Mouse (Mus musculus): Measurements from ENCODE around the gene Tm4sf5. TPM values are rescaled to one million over a fixed set of nuclear protein-coding genes. Genes with fewer than 3 reads are reported as not detected.

The Tm4sf5 gene
- polyA plus RNA-seq, 1 experiment from 2014 or later = 0.91 TPM

GRCm38 (mm10) chr11:70544496-70544895, 39.5 kb downstream of the Tm4sf5 start:
- no peaks in the 10 kb centered on the region for H3K4me1 ChIP-seq (ENCODE audit: control insufficient read depth, insufficient read depth, low read length)
- H3K4me2 ChIP-seq (replicated peaks; ENCODE audit: low read depth, low read length) = no peak overlapping the region
- H3K36me3 ChIP-seq (ENCODE audit: control insufficient read depth, insufficient read depth, low read length) = no peaks in the 10 kb centered on the region
- 54% methylated on average over 7 of the region's 7 CpGs for WGBS
- H3K27me3 ChIP-seq (ENCODE audit: control insufficient read depth, insufficient read depth, low read length) = 0 out of 2 replicates have a peak, but pooled peaks cover 2% of the 10 kb centered on the region
- H3K9me3 ChIP-seq (ENCODE audit: control insufficient read depth, low read length) = no peaks in the 10 kb centered on the region
- H3K9ac ChIP-seq (ENCODE audit: low read depth, low read length) = no peak overlapping the region
- no peak for ATAC-seq (ENCODE audit: low FRiP score, low TSS enrichment)
- no peak overlapping the region for H3K4me3 ChIP-seq (ENCODE audit: low read length)
- H3K27ac ChIP-seq (ENCODE audit: low read depth, low read length) = no peak overlapping the region

GRCm38 (mm10) chr11:70551526-70551925, 46.5 kb downstream of the Tm4sf5 start:
- ATAC-seq (ENCODE audit: low FRiP score, low TSS enrichment) = no peak
- H3K4me1 ChIP-seq (ENCODE audit: control insufficient read depth, insufficient read depth, low read length) = 0 out of 2 replicates have a peak, but pooled peaks cover 2% of the 10 kb centered on the region

GRCm38 (mm10) chr11:70553940-70554339, 48.9 kb downstream of the Tm4sf5 start:
- 17% methylated on average over 6 of the region's 7 CpGs for WGBS

More at GRCm38 (mm10) chr11:70551526-70551925, 46.5 kb downstream of the Tm4sf5 start:
- Histone ChIP-seq H3K4me3 (ENCODE audit: low read length) (no peak overlapping the region), H3K9me3 (ENCODE audit: control insufficient read depth, low read length) (no peaks in the 10 kb centered on the region), H3K9ac (ENCODE audit: low read depth, low read length) (no peak overlapping the region), H3K27me3 (ENCODE audit: control insufficient read depth, insufficient read depth, low read length) (no peaks in the 10 kb centered on the region), H3K36me3 (ENCODE audit: control insufficient read depth, insufficient read depth, low read length) (no peaks in the 10 kb centered on the region), H3K4me2 (replicated peaks; ENCODE audit: low read depth, low read length) (no peak overlapping the region), H3K27ac (ENCODE audit: low read depth, low read length) (no peak overlapping the region)
- 86% methylated on average over 8 of the region's 8 CpGs for WGBS

GRCm38 (mm10) chr11:70557545-70557944, 52.5 kb downstream of the Tm4sf5 start:
- H3K36me3 ChIP-seq (ENCODE audit: control insufficient read depth, insufficient read depth, low read length) = no peaks in the 10 kb centered on the region
- no peak overlapping the region for H3K9ac ChIP-seq (ENCODE audit: low read depth, low read length)
- no peak overlapping the region for H3K4me2 ChIP-seq (replicated peaks; ENCODE audit: low read depth, low read length)
- no peaks in the 10 kb centered on the region for H3K9me3 ChIP-seq (ENCODE audit: control insufficient read depth, low read length)
- no peak for ATAC-seq (ENCODE audit: low FRiP score, low TSS enrichment)
- H3K4me3 ChIP-seq (ENCODE audit: low read length) = no peak overlapping the region
- H3K27ac ChIP-seq (ENCODE audit: low read depth, low read length) = no peak overlapping the region
- no peaks in the 10 kb centered on the region for H3K27me3 ChIP-seq (ENCODE audit: control insufficient read depth, insufficient read depth, low read length)
- WGBS = 87% methylated on average over 9 of the region's 9 CpGs
- peaks cover 6% of the 10 kb centered on the region; the same call in 1 of the 2 replicates for H3K4me1 ChIP-seq (ENCODE audit: control insufficient read depth, insufficient read depth, low read length)

More at GRCm38 (mm10) chr11:70553940-70554339, 48.9 kb downstream of the Tm4sf5 start:
- Histone ChIP-seq H3K27me3 (ENCODE audit: control insufficient read depth, insufficient read depth, low read length) (no peaks in the 10 kb centered on the region), H3K4me2 (replicated peaks; ENCODE audit: low read depth, low read length) (no peak overlapping the region), H3K9ac (ENCODE audit: low read depth, low read length) (no peak overlapping the region), H3K9me3 (ENCODE audit: control insufficient read depth, low read length) (no peaks in the 10 kb centered on the region), H3K4me3 (ENCODE audit: low read length) (no peak overlapping the region), H3K4me1 (ENCODE audit: control insufficient read depth, insufficient read depth, low read length) (0 out of 2 replicates have a peak, but pooled peaks cover 2% of the 10 kb centered on the region), H3K36me3 (ENCODE audit: control insufficient read depth, insufficient read depth, low read length) (no peaks in the 10 kb centered on the region), H3K27ac (ENCODE audit: low read depth, low read length) (no peak overlapping the region)
- ATAC-seq (ENCODE audit: low FRiP score, low TSS enrichment) = no peak

Other genes with a start within 250 kb of the Tm4sf5 start
- gene Alox12, start 249.9 kb upstream of the Tm4sf5 start, polyA plus RNA-seq (2014; fragmentation: Nextera tagmentation; extraction: Ambion mirVana) = 3.3 and 3.6 TPM in 2 replicates
- gene Alox12e, start 182.6 kb upstream of the Tm4sf5 start, polyA plus RNA-seq (2014; fragmentation: Nextera tagmentation; extraction: Ambion mirVana) = not detected in 2 replicates
- 0.69 and 1.5 TPM in 2 replicates for gene Alox15, start 153.2 kb upstream of the Tm4sf5 start, polyA plus RNA-seq (2014; fragmentation: Nextera tagmentation; extraction: Ambion mirVana)
- gene Pelp1, start 95.2 kb upstream of the Tm4sf5 start, polyA plus RNA-seq (2014; fragmentation: Nextera tagmentation; extraction: Ambion mirVana) = 27.8 and 39.0 TPM in 2 replicates
- 11.0 and 23.3 TPM in 2 replicates for gene Arrb2, start 72.6 kb upstream of the Tm4sf5 start, polyA plus RNA-seq (2014; fragmentation: Nextera tagmentation; extraction: Ambion mirVana)
- gene Med11, start 53.3 kb upstream of the Tm4sf5 start, polyA plus RNA-seq (2014; fragmentation: Nextera tagmentation; extraction: Ambion mirVana) = 48.7 and 50.0 TPM in 2 replicates
- gene Zmynd15, start 45.8 kb upstream of the Tm4sf5 start, polyA plus RNA-seq (2014; fragmentation: Nextera tagmentation; extraction: Ambion mirVana) = 0.33 and 0.88 TPM in 2 replicates
- gene Cxcl16, start 45.3 kb upstream of the Tm4sf5 start, polyA plus RNA-seq (2014; fragmentation: Nextera tagmentation; extraction: Ambion mirVana) = 5.2 and 6.0 TPM in 2 replicates
- 0.41 and 0.57 TPM in 2 replicates for gene Vmo1, start 9.4 kb downstream of the Tm4sf5 start, polyA plus RNA-seq (2014; fragmentation: Nextera tagmentation; extraction: Ambion mirVana)
- gene Gltpd2, start 14.0 kb downstream of the Tm4sf5 start, polyA plus RNA-seq (2014; fragmentation: Nextera tagmentation; extraction: Ambion mirVana) = 0.31 and 0.34 TPM in 2 replicates
- 823 and 914 TPM in 2 replicates for gene Psmb6, start 20.1 kb downstream of the Tm4sf5 start, polyA plus RNA-seq (2014; fragmentation: Nextera tagmentation; extraction: Ambion mirVana)
- not detected in 2 replicates for gene Gm40193, start 27.7 kb downstream of the Tm4sf5 start, polyA plus RNA-seq (2014; fragmentation: Nextera tagmentation; extraction: Ambion mirVana)
- gene Pld2, start 34.8 kb downstream of the Tm4sf5 start, polyA plus RNA-seq (2014; fragmentation: Nextera tagmentation; extraction: Ambion mirVana) = 3.7 and 5.9 TPM in 2 replicates
- 14.7 and 21.0 TPM in 2 replicates for gene Mink1, start 57.6 kb downstream of the Tm4sf5 start, polyA plus RNA-seq (2014; fragmentation: Nextera tagmentation; extraction: Ambion mirVana)
- gene 4930544D05Rik, start 110.6 kb downstream of the Tm4sf5 start, polyA plus RNA-seq (2014; fragmentation: Nextera tagmentation; extraction: Ambion mirVana) = not detected in 2 replicates
- not detected in 2 replicates for gene Chrne, start 114.0 kb downstream of the Tm4sf5 start, polyA plus RNA-seq (2014; fragmentation: Nextera tagmentation; extraction: Ambion mirVana)
- gene Gp1ba, start 133.9 kb downstream of the Tm4sf5 start, polyA plus RNA-seq (2014; fragmentation: Nextera tagmentation; extraction: Ambion mirVana) = 0.29 and 0.35 TPM in 2 replicates
- gene Rnf167, start 142.0 kb downstream of the Tm4sf5 start, polyA plus RNA-seq (2014; fragmentation: Nextera tagmentation; extraction: Ambion mirVana) = 83.0 and 109 TPM in 2 replicates
- gene Slc25a11, start 142.2 kb downstream of the Tm4sf5 start, polyA plus RNA-seq (2014; fragmentation: Nextera tagmentation; extraction: Ambion mirVana) = 153 and 171 TPM in 2 replicates
- 1,900 and 2,186 TPM in 2 replicates for gene Pfn1, start 149.4 kb downstream of the Tm4sf5 start, polyA plus RNA-seq (2014; fragmentation: Nextera tagmentation; extraction: Ambion mirVana)
- gene Eno3, start 152.0 kb downstream of the Tm4sf5 start, polyA plus RNA-seq (2014; fragmentation: Nextera tagmentation; extraction: Ambion mirVana) = 22.4 and 26.8 TPM in 2 replicates
- gene Spag7, start 164.2 kb downstream of the Tm4sf5 start, polyA plus RNA-seq (2014; fragmentation: Nextera tagmentation; extraction: Ambion mirVana) = 177 and 230 TPM in 2 replicates
- gene Camta2, start 182.9 kb downstream of the Tm4sf5 start, polyA plus RNA-seq (2014; fragmentation: Nextera tagmentation; extraction: Ambion mirVana) = 10.8 and 16.1 TPM in 2 replicates
- gene Inca1, start 194.9 kb downstream of the Tm4sf5 start, polyA plus RNA-seq (2014; fragmentation: Nextera tagmentation; extraction: Ambion mirVana) = 1.3 and 2.1 TPM in 2 replicates
- 10.0 and 15.6 TPM in 2 replicates for gene Kif1c, start 195.3 kb downstream of the Tm4sf5 start, polyA plus RNA-seq (2014; fragmentation: Nextera tagmentation; extraction: Ambion mirVana)

All from kidney, embryonic 14.5 days (tissue).